Mouse (Mus musculus): ENCODE data around the gene Szt2. TPM values are rescaled to one million over a fixed set of nuclear protein-coding genes. Genes with fewer than 3 reads are reported as not detected.

Szt2 gene
- polyA plus RNA-seq, 1 experiment from 2014 or later = 14.0 TPM

DNA sequence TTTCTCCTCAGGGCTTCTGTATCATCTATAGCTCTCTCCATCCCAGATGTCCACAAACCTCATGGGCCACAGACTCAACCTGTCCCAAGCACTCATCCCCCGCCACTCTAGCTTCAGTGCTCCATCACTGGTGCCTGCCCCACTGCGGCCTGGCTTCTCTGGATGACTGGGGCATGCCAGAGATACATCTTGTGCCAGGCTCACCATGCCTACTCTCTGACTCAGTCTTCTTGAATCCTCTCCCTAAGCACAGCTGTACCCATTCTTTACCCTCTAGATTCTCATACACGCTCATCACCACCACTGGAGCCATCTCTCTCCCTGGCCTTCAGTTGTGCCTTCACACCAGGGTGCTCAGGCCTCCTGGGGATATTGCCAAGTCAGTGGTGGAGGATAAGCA is 45.1 kb downstream of the Szt2 start:
- H3K9me3 ChIP-seq (ENCODE audit: control insufficient read depth, low read length) = no peaks in the 10 kb centered on the region
- no peaks in the 10 kb centered on the region for H3K27me3 ChIP-seq (ENCODE audit: control insufficient read depth, insufficient read depth, low read length)
- H3K36me3 ChIP-seq (replicated peaks; ENCODE audit: control insufficient read depth, insufficient read depth) = peaks cover 70% of the 10 kb centered on the region
- no peak for ATAC-seq (ENCODE audit: low FRiP score)
- no peak overlapping the region for H3K27ac ChIP-seq
- no peak overlapping the region for H3K9ac ChIP-seq
- peaks cover 12% of the 10 kb centered on the region for H3K4me1 ChIP-seq (replicated peaks; ENCODE audit: control insufficient read depth, insufficient read depth, low read length)
- H3K4me3 ChIP-seq (replicated peaks; ENCODE audit: low read length) = no peak overlapping the region
- no peak for DNase-seq (ENCODE audit: low spot score)
- WGBS = 100% methylated on average over 3 of the region's 3 CpGs
- H3K4me2 ChIP-seq (replicated peaks) = no peak overlapping the region

DNA sequence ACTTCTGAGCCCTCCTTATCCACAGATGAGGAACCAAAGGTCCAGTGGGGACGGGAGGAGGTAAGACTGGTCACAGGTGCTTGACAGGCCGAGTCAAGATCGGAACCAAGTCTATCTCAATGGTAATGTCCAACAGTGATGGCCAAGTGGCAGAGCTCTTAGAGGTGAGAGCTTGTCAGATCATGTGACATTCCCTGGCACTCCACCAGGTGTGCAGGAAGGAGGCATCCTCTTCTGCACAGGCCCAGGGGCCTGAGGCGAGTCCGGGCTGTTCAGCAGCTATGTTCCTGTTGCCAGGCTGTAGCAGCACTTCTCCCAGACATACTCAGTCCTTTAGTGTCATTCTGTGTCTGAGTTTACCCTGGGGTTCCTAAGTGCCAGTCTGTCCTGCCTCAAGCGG is 46.2 kb downstream of the Szt2 start:
- no peak overlapping the region for H3K4me2 ChIP-seq (replicated peaks)
- H3K27ac ChIP-seq = no peak overlapping the region
- DNase-seq (ENCODE audit: low spot score) (no peak), ATAC-seq (ENCODE audit: low FRiP score) (no peak)
- peaks cover 12% of the 10 kb centered on the region for H3K4me1 ChIP-seq (replicated peaks; ENCODE audit: control insufficient read depth, insufficient read depth, low read length)
- 92% methylated on average over 6 of the region's 6 CpGs for whole genome bisulfite sequencing
- no peak overlapping the region for H3K9ac ChIP-seq
- no peaks in the 10 kb centered on the region for H3K9me3 ChIP-seq (ENCODE audit: control insufficient read depth, low read length)
- H3K4me3 ChIP-seq (replicated peaks; ENCODE audit: low read length) = no peak overlapping the region
- H3K27me3 ChIP-seq (ENCODE audit: control insufficient read depth, insufficient read depth, low read length) = no peaks in the 10 kb centered on the region
- peaks cover 59% of the 10 kb centered on the region for H3K36me3 ChIP-seq (replicated peaks; ENCODE audit: control insufficient read depth, insufficient read depth)

GRCm38 (mm10) chr4:118361451-118361850 is 47.6 kb downstream of the Szt2 start:
- no peak for ATAC-seq (ENCODE audit: low FRiP score)

DNA sequence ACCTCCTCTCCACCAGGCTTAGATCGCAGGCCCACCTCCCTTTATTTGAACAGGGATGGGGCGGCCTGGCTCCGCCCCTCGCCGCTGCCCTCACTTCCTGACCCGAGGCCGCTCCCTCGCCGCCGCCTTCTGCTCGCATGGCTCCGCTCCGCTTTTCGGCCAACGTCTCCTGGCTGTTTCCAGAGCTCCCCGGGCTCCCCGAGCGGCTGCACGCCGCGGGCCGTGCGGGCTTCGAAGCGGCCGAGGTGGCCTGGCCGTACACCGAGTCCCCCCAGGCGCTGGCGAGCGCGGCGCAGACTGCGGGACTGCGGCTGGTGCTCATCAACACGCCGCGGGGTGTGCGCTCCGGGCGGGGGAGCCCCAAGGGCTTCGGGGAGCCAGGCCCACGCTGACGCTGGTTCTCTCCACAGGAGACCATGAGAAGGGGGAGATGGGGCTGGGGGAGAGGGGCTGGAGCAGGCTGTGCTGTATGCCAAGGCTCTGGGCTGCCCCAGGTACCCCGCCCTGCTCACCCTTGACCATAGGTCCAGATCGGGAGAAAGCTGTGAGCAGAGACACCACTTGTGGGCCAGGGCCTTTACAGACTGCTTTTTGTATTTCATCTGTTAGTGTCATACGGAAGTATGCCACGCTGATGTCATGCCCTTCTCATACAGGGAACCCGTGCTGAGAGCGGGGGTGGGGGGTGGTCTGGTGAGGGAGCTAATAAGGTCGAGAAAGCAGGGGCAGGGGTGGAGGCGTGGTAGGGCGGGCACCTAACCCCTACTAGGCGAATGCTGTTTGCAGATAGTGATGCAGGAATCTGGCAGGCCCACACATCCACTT is 49.0 kb downstream of the Szt2 start:
- under 1% methylated on average over 52 of the region's 54 CpGs for WGBS
- DNase-seq (ENCODE audit: low spot score) = peak; percentile 30

More at GRCm38 (mm10) chr4:118361451-118361850, 47.6 kb downstream of the Szt2 start:
- H3K4me1 ChIP-seq (replicated peaks; ENCODE audit: control insufficient read depth, insufficient read depth, low read length) = peaks cover 12% of the 10 kb centered on the region
- no peak overlapping the region for H3K4me3 ChIP-seq (replicated peaks; ENCODE audit: low read length)
- H3K27me3 ChIP-seq (ENCODE audit: control insufficient read depth, insufficient read depth, low read length) = no peaks in the 10 kb centered on the region
- no peak overlapping the region for H3K4me2 ChIP-seq (replicated peaks)
- no peaks in the 10 kb centered on the region for H3K9me3 ChIP-seq (ENCODE audit: control insufficient read depth, low read length)
- no peak overlapping the region for H3K9ac ChIP-seq
- peaks cover 51% of the 10 kb centered on the region for H3K36me3 ChIP-seq (replicated peaks; ENCODE audit: control insufficient read depth, insufficient read depth)
- no peak overlapping the region for H3K27ac ChIP-seq
- DNase-seq (ENCODE audit: low spot score) = no peak
- 87% methylated on average over 5 of the region's 5 CpGs for WGBS

DNA sequence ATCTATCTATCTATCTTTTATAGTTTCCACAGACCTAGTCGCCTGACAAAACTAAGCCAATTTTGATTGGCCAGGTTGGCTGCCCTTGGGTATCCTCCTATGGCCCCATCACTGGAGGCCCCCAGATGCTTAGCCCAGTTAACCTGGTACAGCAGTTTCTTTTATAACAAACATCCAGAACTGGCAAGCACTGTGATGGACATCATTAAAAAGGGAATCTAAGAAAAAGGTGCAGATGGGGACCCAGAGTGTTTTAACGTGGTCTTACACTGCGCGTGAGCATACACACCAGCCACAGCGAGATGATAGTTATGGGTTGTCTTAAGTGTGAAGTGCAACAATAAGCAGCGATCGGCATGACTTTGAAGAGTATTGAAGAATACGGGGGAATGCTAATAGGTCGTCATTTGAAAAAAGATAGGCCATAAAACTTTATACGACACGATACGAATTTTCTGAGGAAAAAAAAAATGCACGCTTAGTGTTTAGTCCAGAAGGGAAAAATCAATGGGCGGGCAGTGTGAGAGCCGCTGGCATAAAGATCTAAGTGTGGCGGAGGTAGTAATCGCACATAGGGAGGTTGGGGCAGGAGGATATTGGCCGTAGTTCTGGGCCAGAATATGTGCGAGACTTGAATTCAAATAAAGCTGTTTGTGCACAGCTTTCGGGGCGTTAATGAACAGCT is 49.7 kb downstream of the Szt2 start:
- ATAC-seq (ENCODE audit: low FRiP score) = no peak
- Histone ChIP-seq H3K9me3 (ENCODE audit: control insufficient read depth, low read length) (no peaks in the 10 kb centered on the region), H3K27ac (peak overlapping the region; percentile 91), H3K4me2 (replicated peaks) (peak overlapping the region; percentile 94), H3K4me3 (replicated peaks; ENCODE audit: low read length) (peak overlapping the region; percentile 58), H3K36me3 (replicated peaks; ENCODE audit: control insufficient read depth, insufficient read depth) (peaks cover 31% of the 10 kb centered on the region), H3K27me3 (ENCODE audit: control insufficient read depth, insufficient read depth, low read length) (no peaks in the 10 kb centered on the region), H3K9ac (peak overlapping the region; percentile 92), H3K4me1 (replicated peaks; ENCODE audit: control insufficient read depth, insufficient read depth, low read length) (peaks cover 12% of the 10 kb centered on the region)
- WGBS = 16% methylated on average over 21 of the region's 21 CpGs
- peak; percentile 71 for DNase-seq (ENCODE audit: low spot score)

More for the DNA sequence above, 49.0 kb downstream of the Szt2 start:
- Histone ChIP-seq H3K4me3 (replicated peaks; ENCODE audit: low read length) (peak overlapping the region; percentile 58), H3K4me2 (replicated peaks) (peak overlapping the region; percentile 94), H3K36me3 (replicated peaks; ENCODE audit: control insufficient read depth, insufficient read depth) (peaks cover 39% of the 10 kb centered on the region), H3K9me3 (ENCODE audit: control insufficient read depth, low read length) (no peaks in the 10 kb centered on the region), H3K27me3 (ENCODE audit: control insufficient read depth, insufficient read depth, low read length) (no peaks in the 10 kb centered on the region), H3K9ac (peak overlapping the region; percentile 92), H3K27ac (peak overlapping the region; percentile 91), H3K4me1 (replicated peaks; ENCODE audit: control insufficient read depth, insufficient read depth, low read length) (peaks cover 12% of the 10 kb centered on the region)
- peak; percentile 82 for ATAC-seq (ENCODE audit: low FRiP score)

GRCm38 (mm10) chr4:118358159-118358895 is 50.7 kb downstream of the Szt2 start:
- H3K4me3 ChIP-seq (replicated peaks; ENCODE audit: low read length) = no peak overlapping the region
- no peak overlapping the region for H3K27ac ChIP-seq
- DNase-seq (ENCODE audit: low spot score) (no peak), ATAC-seq (ENCODE audit: low FRiP score) (no peak)
- peaks cover 21% of the 10 kb centered on the region for H3K36me3 ChIP-seq (replicated peaks; ENCODE audit: control insufficient read depth, insufficient read depth)
- WGBS = 87% methylated on average over 17 of the region's 17 CpGs
- H3K4me2 ChIP-seq (replicated peaks) = no peak overlapping the region
- H3K27me3 ChIP-seq (ENCODE audit: control insufficient read depth, insufficient read depth, low read length) = no peaks in the 10 kb centered on the region
- H3K9ac ChIP-seq = no peak overlapping the region
- H3K4me1 ChIP-seq (replicated peaks; ENCODE audit: control insufficient read depth, insufficient read depth, low read length) = peaks cover 12% of the 10 kb centered on the region
- no peaks in the 10 kb centered on the region for H3K9me3 ChIP-seq (ENCODE audit: control insufficient read depth, low read length)

DNA sequence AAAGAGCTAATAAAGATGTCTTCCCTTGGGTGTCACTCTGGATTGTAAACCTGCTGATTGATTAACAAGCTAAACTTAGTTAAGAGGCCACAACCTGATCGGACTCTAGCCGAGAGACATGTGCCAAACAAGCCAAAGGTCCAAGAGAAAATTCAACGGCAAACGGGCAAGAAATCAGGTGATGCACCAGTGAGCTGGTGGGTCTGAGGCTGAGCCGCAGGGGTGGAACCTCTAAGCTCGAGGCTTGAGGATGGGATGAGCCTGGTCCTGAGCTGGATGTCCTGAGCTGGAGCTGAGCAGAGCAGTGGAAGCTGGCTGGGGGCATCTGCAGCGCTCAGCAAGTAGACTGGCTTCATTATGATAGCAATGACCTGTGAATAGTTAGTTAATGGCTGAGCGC is 51.6 kb downstream of the Szt2 start:
- Histone ChIP-seq H3K27ac (no peak overlapping the region), H3K36me3 (replicated peaks; ENCODE audit: control insufficient read depth, insufficient read depth) (peaks cover 13% of the 10 kb centered on the region), H3K4me3 (replicated peaks; ENCODE audit: low read length) (no peak overlapping the region), H3K27me3 (ENCODE audit: control insufficient read depth, insufficient read depth, low read length) (no peaks in the 10 kb centered on the region), H3K9ac (no peak overlapping the region), H3K9me3 (ENCODE audit: control insufficient read depth, low read length) (no peaks in the 10 kb centered on the region), H3K4me2 (replicated peaks) (no peak overlapping the region), H3K4me1 (replicated peaks; ENCODE audit: control insufficient read depth, insufficient read depth, low read length) (peaks cover 12% of the 10 kb centered on the region)
- DNase-seq (ENCODE audit: low spot score) = no peak
- no peak for ATAC-seq (ENCODE audit: low FRiP score)
- 85% methylated on average over 8 of the region's 8 CpGs for WGBS

- Histone ChIP-seq H3K4me3 (replicated peaks; ENCODE audit: low read length) (no peak overlapping the region), H3K4me1 (replicated peaks; ENCODE audit: control insufficient read depth, insufficient read depth, low read length) (peaks cover 12% of the 10 kb centered on the region), H3K4me2 (replicated peaks) (no peak overlapping the region), H3K27me3 (ENCODE audit: control insufficient read depth, insufficient read depth, low read length) (no peaks in the 10 kb centered on the region), H3K9me3 (ENCODE audit: control insufficient read depth, low read length) (no peaks in the 10 kb centered on the region), H3K36me3 (replicated peaks; ENCODE audit: control insufficient read depth, insufficient read depth) (peaks cover 5% of the 10 kb centered on the region), H3K9ac (no peak overlapping the region), H3K27ac (no peak overlapping the region)
- WGBS = 90% methylated on average over 6 of the region's 6 CpGs
- DNase-seq (ENCODE audit: low spot score) = no peak
- no peak for ATAC-seq (ENCODE audit: low FRiP score)
Observed at GRCm38 (mm10) chr4:118356738-118357137, 52.3 kb downstream of the Szt2 start.

- Histone ChIP-seq H3K4me2 (replicated peaks) (no peak overlapping the region), H3K9me3 (ENCODE audit: control insufficient read depth, low read length) (no peaks in the 10 kb centered on the region), H3K27ac (no peak overlapping the region), H3K36me3 (replicated peaks; ENCODE audit: control insufficient read depth, insufficient read depth) (no peaks in the 10 kb centered on the region), H3K9ac (no peak overlapping the region), H3K4me3 (replicated peaks; ENCODE audit: low read length) (no peak overlapping the region), H3K4me1 (replicated peaks; ENCODE audit: control insufficient read depth, insufficient read depth, low read length) (peaks cover 2% of the 10 kb centered on the region; the same call in 1 of the 2 replicates), H3K27me3 (ENCODE audit: control insufficient read depth, insufficient read depth, low read length) (no peaks in the 10 kb centered on the region)
- DNase-seq (ENCODE audit: low spot score) (no peak), ATAC-seq (ENCODE audit: low FRiP score) (no peak)
- 74% methylated on average over 3 of the region's 3 CpGs for WGBS
Observed at GRCm38 (mm10) chr4:118354289-118354688, 54.8 kb downstream of the Szt2 start.

Measured in hindbrain, embryonic 14.5 days (tissue).